Mouse (Mus musculus): Measurements from ENCODE around the gene Togaram2.

GRCm38 (mm10) chr17:71693313-71693712, 20.3 kb downstream of the Togaram2 start:
- no peak for TF ChIP-seq CTCF (IDR thresholded peaks at IDR 0.05; ENCODE audit: borderline replicate concordance, control insufficient read depth, extremely low read depth, insufficient read depth, low read length, poor library complexity)
- TF ChIP-seq POLR2A (IDR thresholded peaks at IDR 0.05; ENCODE audit: control insufficient read depth, extremely low read depth, insufficient read depth, low read length, poor library complexity): no peak
